In the genomic region with DNA sequence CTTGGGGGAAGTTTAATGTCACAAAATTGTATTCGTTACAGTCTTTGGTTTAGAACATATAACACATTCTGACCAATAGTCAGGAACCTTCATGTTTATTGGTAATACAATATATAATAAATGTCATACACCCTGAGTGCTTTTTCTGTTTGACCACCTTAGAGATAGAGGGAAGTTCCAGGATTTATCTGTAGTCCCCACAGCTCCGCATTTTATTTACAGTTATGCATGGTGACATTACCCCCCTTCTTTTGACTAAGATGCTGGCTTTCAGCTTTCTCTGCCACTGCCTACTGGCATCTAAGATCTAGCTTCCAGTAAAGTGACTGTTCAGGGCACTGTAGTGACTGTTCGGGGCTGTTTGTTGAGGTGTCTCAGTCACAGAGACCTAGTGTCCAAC, we compare ENCODE assay signal across 9 mouse cellular contexts. TPM values are rescaled to one million over a fixed set of nuclear protein-coding genes. Genes with fewer than 3 reads are reported as not detected.
A peak's percentile ranks its signal among the peaks of the same experiment; 100 is the strongest.
DNase-seq lines count a peak whose midpoint lies in the region; ATAC-seq and TF ChIP-seq lines count a peak whose summit lies in the region.
"Had no signal": no experiment of that assay in that cellular context is flagged by ENCODE, and none has a peak within 500 bp of the region (broad histone marks: within the 10 kb centered on the region; RNA-seq: fewer than 3 reads in every experiment).

No protein-coding gene starts in this region.

- no peaks in the 10 kb centered on the region for H3K9me3 ChIP-seq in forebrain, embryonic 12.5 days
- H3K9me3 ChIP-seq in limb, embryonic 14.5 days (ENCODE audit: control insufficient read depth, low read length) = no peaks in the 10 kb centered on the region
- no peaks in the 10 kb centered on the region for H3K9me3 ChIP-seq in neural tube, embryonic 15.5 days (replicated peaks)

- peaks cover 11% of the 10 kb centered on the region; the same call in 1 of the 2 replicates for H3K36me3 ChIP-seq in forebrain, embryonic 12.5 days (replicated peaks)
- H3K36me3 ChIP-seq in limb, embryonic 14.5 days (ENCODE audit: control insufficient read depth, insufficient read depth, low read length) = peaks cover 33% of the 10 kb centered on the region
- peaks cover 29% of the 10 kb centered on the region for H3K36me3 ChIP-seq in neural tube, embryonic 15.5 days

- H3K27ac ChIP-seq in left cerebral cortex, adult 2 months = no peak overlapping the region
- no peak overlapping the region for H3K27ac ChIP-seq in forebrain, embryonic 12.5 days
- H3K27ac ChIP-seq in limb, embryonic 14.5 days (replicated peaks; ENCODE audit: low read depth, low read length) = no peak overlapping the region
- no peak overlapping the region for H3K27ac ChIP-seq in neural tube, embryonic 15.5 days (replicated peaks)

- peaks cover 10% of the 10 kb centered on the region for H3K4me1 ChIP-seq in forebrain, embryonic 12.5 days
- peaks cover 9% of the 10 kb centered on the region for H3K4me1 ChIP-seq in limb, embryonic 14.5 days (ENCODE audit: control insufficient read depth, insufficient read depth, low read length)
- peaks cover 20% of the 10 kb centered on the region for H3K4me1 ChIP-seq in neural tube, embryonic 15.5 days

- no peak for TF ChIP-seq POLR2A in limb, embryonic 14.5 days (IDR thresholded peaks at IDR 0.05; ENCODE audit: borderline replicate concordance, extremely low read depth, insufficient read depth, insufficient read length)

- intact Hi-C loops in left cerebral cortex, adult 2 months (cut with DNase I) = no loop called here
- intact Hi-C loops in gastrocnemius, postnatal 36 days (cut with DNase I) = no loop called here

- ATAC-seq in forebrain, embryonic 12.5 days (ENCODE audit: low FRiP score) = no peak
- no peak for ATAC-seq in limb, embryonic 14.5 days (ENCODE audit: low FRiP score, low read depth)
- no peak for ATAC-seq in neural tube, embryonic 15.5 days (ENCODE audit: low FRiP score)
- ATAC-seq in inflammation-experienced regulatory T-cells, adult 6 months = no peak

- peak overlapping the region; percentile 88 for H3K4me3 ChIP-seq in left cerebral cortex, adult 2 months
- H3K4me3 ChIP-seq in forebrain, embryonic 12.5 days (replicated peaks) = peak overlapping the region; percentile 70; the same call in 1 of the 2 replicates
- H3K4me3 ChIP-seq in limb, embryonic 14.5 days (replicated peaks; ENCODE audit: low read length) = no peak overlapping the region
- peak overlapping the region; percentile 71 for H3K4me3 ChIP-seq in neural tube, embryonic 15.5 days (replicated peaks)

- H3K27me3 ChIP-seq in forebrain, embryonic 12.5 days = peaks cover 16% of the 10 kb centered on the region
- no peaks in the 10 kb centered on the region for H3K27me3 ChIP-seq in limb, embryonic 14.5 days (ENCODE audit: control insufficient read depth, insufficient read depth, low read length)
- no peaks in the 10 kb centered on the region for H3K27me3 ChIP-seq in neural tube, embryonic 15.5 days (replicated peaks)

- WGBS in forebrain, embryonic 12.5 days = 95% methylated on average over 3 of the region's 3 CpGs
- WGBS in limb, embryonic 14.5 days = 87% methylated on average over 3 of the region's 3 CpGs
- WGBS in neural tube, embryonic 15.5 days = 93% methylated on average over 3 of the region's 3 CpGs

- no peak for DNase-seq in left cerebral cortex, adult 2 months (ENCODE audit: extremely low spot score in 1 of 2, low spot score in 2 of 2)
- no peak for DNase-seq in left cerebral cortex, adult 9 months (ENCODE audit: low spot score in 2 of 2)
- DNase-seq in limb, embryonic 14.5 days (ENCODE audit: low spot score) = no peak
- no peak for DNase-seq in gastrocnemius, postnatal 36 days
- DNase-seq in spleen, postnatal 4 days (ENCODE audit: low spot score in 2 of 2) = no peak
- DNase-seq: kidney, postnatal 25 days had no signal

- peak overlapping the region; percentile 76 for H3K4me2 ChIP-seq in forebrain, embryonic 12.5 days
- H3K4me2 ChIP-seq in limb, embryonic 14.5 days (replicated peaks; ENCODE audit: low read depth, low read length, severe bottlenecking) = peak overlapping the region; percentile 80
- peak overlapping the region; percentile 70 for H3K4me2 ChIP-seq in neural tube, embryonic 15.5 days

- TF ChIP-seq CTCF in left cerebral cortex, adult 2 months (IDR thresholded peaks at IDR 0.05) = no peak

- no peak overlapping the region for H3K9ac ChIP-seq in forebrain, embryonic 12.5 days
- H3K9ac ChIP-seq in limb, embryonic 14.5 days (ENCODE audit: low read depth, low read length, severe bottlenecking) = no peak overlapping the region
- 0 out of 2 replicates have a peak overlapping the region, but pooled peaks have one; percentile 75 for H3K9ac ChIP-seq in neural tube, embryonic 15.5 days (replicated peaks)

RNA-seq across cellular contexts. Expression of gene Zfp956, which starts 1.2 kb away (rescaled TPM):
- 10 to 100 TPM; 18.3 to 22.6 TPM for total RNA-seq in left cerebral cortex, adult 2 months (2021)
- 10.3 and 12.1 TPM in 2 replicates for polyA plus RNA-seq in forebrain, embryonic 12.5 days (2016; fragmentation: Nextera tagmentation; extraction: Ambion mirVana)
- 30.1 and 37.0 TPM in 2 replicates for polyA plus RNA-seq in limb, embryonic 14.5 days (2012; rRNA removed)
- 10.5 and 13.0 TPM in 2 replicates for polyA plus RNA-seq in limb, embryonic 14.5 days (2014; fragmentation: Nextera tagmentation; extraction: Ambion mirVana)
- 23.2 and 24.6 TPM in 2 replicates for polyA plus RNA-seq in neural tube, embryonic 15.5 days (2015; fragmentation: Nextera tagmentation; extraction: Ambion mirVana)
- total RNA-seq in gastrocnemius, postnatal 36 days (2021) = 1 to 10 TPM; 4.3 to 8.9 TPM
- 10 to 100 TPM; 14.0 to 31.5 (median 28.4) TPM for polyA plus RNA-seq in inflammation-experienced regulatory T-cells, adult 6 months (2017; shearing (Covaris generic))

RNA-seq across cellular contexts. Expression of gene Zfp212, which starts 34.1 kb away (rescaled TPM):
- 10 to 100 TPM; 17.3 to 19.1 TPM for total RNA-seq in left cerebral cortex, adult 2 months (2021)
- 19.7 and 20.6 TPM in 2 replicates for polyA plus RNA-seq in forebrain, embryonic 12.5 days (2016; fragmentation: Nextera tagmentation; extraction: Ambion mirVana)
- 19.6 and 21.0 TPM in 2 replicates for polyA plus RNA-seq in limb, embryonic 14.5 days (2012; rRNA removed)
- polyA plus RNA-seq in limb, embryonic 14.5 days (2014; fragmentation: Nextera tagmentation; extraction: Ambion mirVana) = 14.0 and 14.7 TPM in 2 replicates
- 15.5 and 16.1 TPM in 2 replicates for polyA plus RNA-seq in neural tube, embryonic 15.5 days (2015; fragmentation: Nextera tagmentation; extraction: Ambion mirVana)
- 1 to 10 TPM; 7.8 to 8.5 TPM for total RNA-seq in gastrocnemius, postnatal 36 days (2021)
- polyA plus RNA-seq in inflammation-experienced regulatory T-cells, adult 6 months (2017; shearing (Covaris generic)) = 10 to 100 TPM; 13.3 to 16.0 (median 13.6) TPM
